Mouse (Mus musculus): ENCODE measurements around the gene 4921509C19Rik. TPM values are rescaled to one million over a fixed set of nuclear protein-coding genes. Genes with fewer than 3 reads are reported as not detected.
"Not testable (repeated sequence)": the region's sequence is repeated elsewhere in the genome, so short reads cannot be mapped to it uniquely, and the experiment has no call there.

The 4921509C19Rik gene
- polyA plus RNA-seq (2011; ENCODE audit: insufficient read length, low read depth, missing spikeins): not detected in 2 replicates

DNA sequence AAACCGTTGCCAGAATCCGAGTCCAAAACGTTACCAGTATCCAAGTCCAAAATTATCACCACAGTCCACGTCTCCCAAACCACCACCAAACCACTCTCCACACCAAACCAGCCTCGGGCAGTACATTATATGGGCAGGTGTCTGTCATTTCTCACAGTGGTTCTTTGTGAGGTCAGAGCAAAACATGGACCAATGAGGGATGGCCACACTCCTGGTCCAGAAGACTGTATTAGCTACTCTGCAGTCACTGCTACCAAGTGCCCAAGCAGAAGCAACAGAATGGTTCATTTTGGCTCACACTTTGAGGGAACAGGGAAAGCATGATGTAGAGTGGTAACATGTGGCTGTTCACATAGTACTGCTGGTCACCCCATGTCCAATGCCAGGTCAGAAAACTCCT is at the start of gene 4921509C19Rik:
4921509C19Rik (minus strand) TSS at position 101 of the 400 bp plus-strand sequence.
- H3K4me1 ChIP-seq (ENCODE audit: control insufficient read depth, insufficient read depth, low read length); H3K4me3 ChIP-seq (ENCODE audit: insufficient read depth, low read length); H3K27ac ChIP-seq (ENCODE audit: insufficient read depth, low read length): not testable (repeated sequence)

DNA sequence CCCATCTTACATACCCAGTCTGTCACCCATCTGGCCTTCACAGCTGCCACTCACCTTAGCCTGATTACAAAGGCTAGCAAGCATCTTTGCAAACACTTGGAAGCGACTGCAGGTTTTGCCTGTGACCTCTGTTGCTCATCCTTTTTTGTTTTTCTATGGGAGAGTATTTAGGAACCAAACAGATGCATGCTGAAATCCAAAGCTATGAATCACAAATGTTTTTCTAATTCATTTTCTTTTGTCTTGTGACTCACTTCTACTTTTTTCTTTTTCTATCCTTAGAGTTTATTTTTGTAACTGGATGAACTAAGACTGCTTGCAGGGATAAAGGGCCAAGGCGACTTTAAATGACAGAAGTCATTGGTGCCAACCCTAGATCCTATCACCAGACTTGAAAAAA is 49.6 kb upstream of the 4921509C19Rik start:
- Histone ChIP-seq H3K4me3 (ENCODE audit: insufficient read depth, low read length) (no peak overlapping the region), H3K4me1 (ENCODE audit: control insufficient read depth, insufficient read depth, low read length) (peaks cover 24% of the 10 kb centered on the region), H3K27ac (ENCODE audit: insufficient read depth, low read length) (0 out of 2 replicates have a peak overlapping the region, but pooled peaks have one; percentile 14)
- TF ChIP-seq POLR2A (IDR thresholded peaks at IDR 0.05; ENCODE audit: low read depth, low read length) (no peak), CTCF (IDR thresholded peaks at IDR 0.05; ENCODE audit: borderline replicate concordance, insufficient read depth, low read length) (no peak)

DNA sequence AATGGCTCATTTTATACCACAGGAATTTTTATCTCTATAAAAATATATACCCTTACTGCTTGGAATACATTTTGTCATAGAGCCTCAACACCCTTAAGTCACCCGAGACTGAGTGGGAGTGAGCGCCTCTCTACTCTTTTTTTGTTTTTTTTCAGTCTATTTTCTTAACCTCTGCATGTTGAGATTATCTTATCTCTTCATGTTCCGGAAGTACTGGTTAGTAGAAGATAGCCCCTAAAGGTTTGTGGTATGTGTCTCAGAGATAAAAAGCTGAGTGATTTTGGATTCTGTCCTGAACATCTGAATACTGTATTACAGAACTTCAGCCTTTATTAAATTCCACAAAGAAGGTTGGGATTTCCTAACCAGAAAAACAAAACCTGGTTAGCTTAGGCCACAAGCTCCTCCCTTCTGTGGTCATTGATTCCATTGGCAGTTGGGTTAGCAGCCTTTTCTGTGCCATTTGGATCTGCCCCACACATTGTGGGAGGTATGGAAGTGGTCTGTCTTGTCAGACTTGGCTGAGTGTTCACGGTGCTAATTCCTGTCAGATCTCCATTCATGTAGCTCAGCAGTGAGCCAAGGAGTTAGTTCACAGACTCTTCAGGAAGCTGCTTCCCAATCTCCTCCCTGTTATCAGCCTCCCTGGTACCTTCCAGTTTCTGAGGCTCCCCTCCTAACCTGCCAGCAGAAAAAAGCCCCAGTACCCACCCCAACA is 48.5 kb upstream of the 4921509C19Rik start:
- TF ChIP-seq POLR2A (IDR thresholded peaks at IDR 0.05; ENCODE audit: low read depth, low read length): no peak
- TF ChIP-seq CTCF (IDR thresholded peaks at IDR 0.05; ENCODE audit: borderline replicate concordance, insufficient read depth, low read length): no peak
- Histone ChIP-seq H3K27ac (ENCODE audit: insufficient read depth, low read length) (no peak overlapping the region), H3K4me1 (ENCODE audit: control insufficient read depth, insufficient read depth, low read length) (peaks cover 18% of the 10 kb centered on the region), H3K4me3 (ENCODE audit: insufficient read depth, low read length) (no peak overlapping the region)

- Histone ChIP-seq H3K4me3 (ENCODE audit: insufficient read depth, low read length) (no peak overlapping the region), H3K27ac (ENCODE audit: insufficient read depth, low read length) (no peak overlapping the region), H3K4me1 (ENCODE audit: control insufficient read depth, insufficient read depth, low read length) (no peaks in the 10 kb centered on the region)
- TF ChIP-seq POLR2A (IDR thresholded peaks at IDR 0.05; ENCODE audit: low read depth, low read length) (no peak), CTCF (IDR thresholded peaks at IDR 0.05; ENCODE audit: borderline replicate concordance, insufficient read depth, low read length) (no peak)
Measured at GRCm38 (mm10) chr2:151519000-151519399, 43.0 kb upstream of the 4921509C19Rik start.

DNA sequence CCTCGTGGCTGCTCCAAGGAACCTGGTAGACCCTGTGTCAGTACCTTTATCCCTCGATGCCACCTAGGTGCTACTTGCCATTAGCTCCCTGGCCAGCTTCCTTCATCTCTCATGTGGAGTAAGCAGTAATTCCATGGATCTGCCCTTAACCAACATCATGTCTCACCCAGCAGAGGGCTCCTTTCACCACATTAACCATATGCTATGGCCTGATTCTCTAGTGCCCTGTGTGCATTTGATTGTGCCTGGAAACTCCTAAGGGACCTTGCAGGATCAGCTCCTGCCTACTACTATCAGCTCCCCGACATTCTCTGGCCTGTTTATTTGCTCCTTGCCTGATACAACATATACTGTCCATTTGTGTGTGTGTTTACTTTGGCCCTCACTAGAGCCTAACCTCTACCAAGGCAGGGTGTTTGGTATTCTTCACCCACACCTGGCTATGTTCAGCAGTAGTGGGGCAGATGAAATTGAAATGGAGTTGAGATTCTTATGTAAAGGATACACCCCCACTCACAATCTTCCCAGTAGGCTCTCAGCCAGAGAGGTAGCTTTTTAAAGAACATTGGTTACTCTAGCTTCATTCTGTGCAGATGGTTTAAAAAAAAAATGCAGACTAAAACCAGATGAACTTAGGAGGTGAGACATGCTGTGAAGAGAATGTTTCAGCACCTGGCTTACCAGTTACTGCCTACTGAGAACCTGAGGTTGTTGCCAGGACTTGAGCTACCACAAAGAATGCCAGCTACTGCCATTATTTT is 37.8 kb upstream of the 4921509C19Rik start:
- Histone ChIP-seq H3K4me1 (ENCODE audit: control insufficient read depth, insufficient read depth, low read length) (no peaks in the 10 kb centered on the region), H3K4me3 (ENCODE audit: insufficient read depth, low read length) (no peak overlapping the region), H3K27ac (ENCODE audit: insufficient read depth, low read length) (no peak overlapping the region)
- TF ChIP-seq POLR2A (IDR thresholded peaks at IDR 0.05; ENCODE audit: low read depth, low read length) (no peak), CTCF (IDR thresholded peaks at IDR 0.05; ENCODE audit: borderline replicate concordance, insufficient read depth, low read length) (no peak)

DNA sequence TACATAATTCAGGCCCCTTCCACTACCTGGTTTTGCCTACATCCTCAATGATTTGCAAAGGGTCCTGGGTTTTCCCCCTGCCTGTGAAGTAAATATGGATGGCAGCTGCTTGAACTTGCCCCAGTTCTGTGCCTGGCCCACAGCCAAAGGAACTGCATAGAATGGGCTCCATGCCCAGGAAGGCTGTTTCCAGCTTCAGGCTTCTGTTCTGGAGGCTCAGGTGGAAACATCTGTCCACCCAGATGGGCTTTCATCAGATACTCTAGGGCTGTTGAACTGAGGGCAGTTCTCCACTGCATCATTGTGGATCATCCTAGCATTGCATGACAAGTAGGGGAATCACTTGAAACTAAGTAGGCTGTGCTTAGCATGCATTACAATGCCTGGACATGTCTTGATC is 36.2 kb upstream of the 4921509C19Rik start:
- no peak overlapping the region for H3K4me3 ChIP-seq (ENCODE audit: insufficient read depth, low read length)
- no peaks in the 10 kb centered on the region for H3K4me1 ChIP-seq (ENCODE audit: control insufficient read depth, insufficient read depth, low read length)
- no peak overlapping the region for H3K27ac ChIP-seq (ENCODE audit: insufficient read depth, low read length)
- no peak for TF ChIP-seq POLR2A (IDR thresholded peaks at IDR 0.05; ENCODE audit: low read depth, low read length)

DNA sequence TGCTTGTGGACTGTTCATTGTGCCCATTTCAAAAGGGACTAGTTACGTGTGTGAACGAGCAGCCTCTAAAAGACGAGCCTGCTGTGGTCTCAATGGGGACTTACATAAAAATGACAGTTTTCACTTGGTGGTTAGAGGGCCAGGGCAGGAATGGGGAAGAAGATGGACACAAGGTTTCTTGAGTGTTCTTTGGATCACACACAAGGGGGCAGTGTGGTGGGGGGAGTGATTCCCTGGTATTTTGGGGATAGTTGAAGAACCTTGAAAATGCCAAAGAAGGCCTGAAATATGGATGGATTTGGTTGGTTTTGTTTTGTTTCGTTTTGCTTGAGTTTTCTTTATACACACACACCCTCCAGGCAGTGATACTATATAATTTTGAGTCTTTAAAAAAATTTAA is 28.3 kb upstream of the 4921509C19Rik start:
- no peaks in the 10 kb centered on the region for H3K4me1 ChIP-seq (ENCODE audit: control insufficient read depth, insufficient read depth, low read length)
- no peak overlapping the region for H3K27ac ChIP-seq (ENCODE audit: insufficient read depth, low read length)
- no peak overlapping the region for H3K4me3 ChIP-seq (ENCODE audit: insufficient read depth, low read length)
- TF ChIP-seq POLR2A (IDR thresholded peaks at IDR 0.05; ENCODE audit: low read depth, low read length) (no peak), CTCF (IDR thresholded peaks at IDR 0.05; ENCODE audit: borderline replicate concordance, insufficient read depth, low read length) (no peak)

DNA sequence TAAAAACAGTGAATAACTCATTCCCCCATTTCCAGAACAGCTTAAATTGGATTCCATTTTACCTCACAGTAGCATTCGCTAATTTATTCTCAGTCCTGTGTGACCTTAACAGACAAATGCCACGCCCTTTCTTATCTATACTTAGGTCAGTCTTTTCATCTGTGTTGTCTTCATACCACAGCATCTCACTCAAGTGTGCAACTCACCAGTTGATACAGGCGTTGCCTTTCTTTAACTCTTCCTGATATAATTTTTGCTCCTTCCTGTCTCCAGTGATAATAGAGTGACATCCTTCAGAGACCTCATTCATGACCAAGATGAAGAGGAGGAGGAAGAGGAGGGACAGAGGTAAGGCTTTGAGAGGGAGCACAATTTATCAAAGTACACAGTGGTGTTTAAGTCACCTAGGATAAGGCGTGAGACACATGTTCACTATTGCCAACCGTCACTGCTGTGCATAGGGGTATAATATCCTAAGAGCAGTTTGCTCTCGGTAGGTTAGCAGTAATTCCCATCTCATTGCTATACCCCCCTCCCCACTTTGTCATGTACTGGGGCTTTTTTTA is 24.6 kb upstream of the 4921509C19Rik start:
- Histone ChIP-seq H3K4me1 (ENCODE audit: control insufficient read depth, insufficient read depth, low read length) (peaks cover 2% of the 10 kb centered on the region; the same call in 1 of the 2 replicates), H3K4me3 (ENCODE audit: insufficient read depth, low read length) (no peak overlapping the region)

GRCm38 (mm10) chr2:151498358-151498757 is 22.4 kb upstream of the 4921509C19Rik start:
- no peak overlapping the region for H3K4me3 ChIP-seq (ENCODE audit: insufficient read depth, low read length)
- no peak overlapping the region for H3K27ac ChIP-seq (ENCODE audit: insufficient read depth, low read length)
- H3K4me1 ChIP-seq (ENCODE audit: control insufficient read depth, insufficient read depth, low read length): peaks cover 4% of the 10 kb centered on the region; the same call in 1 of the 2 replicates
- TF ChIP-seq POLR2A (IDR thresholded peaks at IDR 0.05; ENCODE audit: low read depth, low read length) (no peak), CTCF (IDR thresholded peaks at IDR 0.05; ENCODE audit: borderline replicate concordance, insufficient read depth, low read length) (no peak)

More for the DNA sequence above, 24.6 kb upstream of the 4921509C19Rik start:
- no peak overlapping the region for H3K27ac ChIP-seq (ENCODE audit: insufficient read depth, low read length)
- no peak for TF ChIP-seq POLR2A (IDR thresholded peaks at IDR 0.05; ENCODE audit: low read depth, low read length)

Data from embryonic fibroblast, embryonic 13.5 days (primary cell).